Mouse (Mus musculus) liver, embryonic 14.5 days (tissue): ENCODE measurements around the gene Sowaha.
A peak's percentile ranks its signal among the peaks of the same experiment; 100 is the strongest.

Experiments used
- CTCF ChIP-seq: IDR thresholded peaks from 2 replicates; pipeline ENCODE4 v1.5.1; 2016; ENCODE audit warnings: antibody characterized with exemption, low read depth, control low read depth
- EP300 ChIP-seq: IDR thresholded peaks from 2 replicates; pipeline ENCODE4 v1.6.1; 2016; ENCODE audit warnings: antibody characterized with exemption, low read depth

GRCm38 (mm10) chr11:53433057-53433456 is 47.0 kb downstream of the Sowaha start:
- TF ChIP-seq EP300 (peak; percentile 65), CTCF (no peak)
